Mouse (Mus musculus): ENCODE measurements around the gene Slain1.

DNA sequence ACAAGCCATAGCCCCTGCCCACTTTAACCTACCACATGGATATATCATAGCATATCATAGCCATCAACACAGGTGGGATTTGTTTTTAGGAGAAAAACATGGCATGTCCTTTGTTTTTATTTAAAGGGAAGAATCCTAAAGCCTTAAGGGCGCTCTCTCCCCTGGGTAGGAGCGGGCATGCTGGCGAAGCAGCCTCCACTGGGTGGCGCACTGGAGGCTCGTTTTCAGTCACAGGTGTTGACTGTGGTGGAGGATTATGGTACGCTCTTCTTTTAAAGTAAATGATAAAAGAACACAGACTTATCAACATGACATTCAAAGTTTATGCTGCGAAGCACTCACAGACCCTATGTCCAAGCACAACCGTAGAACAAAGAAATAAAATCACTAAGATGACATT is 19.5 kb upstream of the Slain1 start:
- TF ChIP-seq CTCF (IDR thresholded peaks at IDR 0.05; ENCODE audit: control insufficient read depth, insufficient read depth, insufficient replicate concordance, low read depth, low read length) (peak; percentile 44; the same call in 1 of the 2 replicates), POLR2A (IDR thresholded peaks at IDR 0.05; ENCODE audit: control insufficient read depth, low read depth, low read length) (no peak)

Measured in testis, adult 2 months (tissue).